Mouse (Mus musculus): ENCODE data around the gene Mapkap1. TPM values are rescaled to one million over a fixed set of nuclear protein-coding genes. Genes with fewer than 3 reads are reported as not detected.

Mapkap1 gene
- polyA plus RNA-seq, 1 experiment from 2014 or later, result 38.3 TPM

DNA sequence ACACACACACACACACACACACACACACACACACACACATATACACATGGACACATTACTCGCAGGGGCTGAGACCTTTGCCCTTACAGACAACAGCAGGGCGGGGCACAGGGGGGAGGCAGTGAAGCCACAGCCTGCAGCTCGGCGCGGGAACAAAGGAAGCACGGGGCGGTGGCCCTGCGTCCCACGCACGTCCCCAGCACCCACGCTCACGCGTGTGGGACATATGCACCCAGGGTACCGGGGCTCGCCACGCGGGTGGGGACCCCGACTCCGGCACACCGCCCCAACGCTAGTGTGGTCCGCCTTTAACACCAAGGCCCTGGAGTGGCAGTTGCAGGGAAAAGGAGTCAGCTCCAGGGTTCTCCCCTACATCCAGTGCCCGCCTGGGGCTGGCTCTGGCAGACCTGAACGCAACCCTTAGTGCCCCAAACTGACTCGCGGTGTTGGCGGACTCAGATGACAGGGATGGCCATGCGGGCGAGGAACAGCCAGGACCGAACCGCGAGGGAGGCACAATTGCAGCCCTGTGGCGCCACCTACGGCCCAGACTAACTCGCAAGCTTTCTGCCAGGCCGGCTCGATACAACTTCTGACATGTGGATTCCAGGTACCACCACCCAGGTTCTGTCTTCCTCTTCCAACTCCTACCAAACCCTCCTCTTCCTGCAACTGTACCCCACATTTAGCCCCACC lies 232.5 kb downstream of the Mapkap1 start:
- no peak overlapping the region for H3K27ac ChIP-seq
- H3K9me3 ChIP-seq (replicated peaks), result no peaks in the 10 kb centered on the region
- peak overlapping the region; percentile 83 for H3K4me2 ChIP-seq
- H3K36me3 ChIP-seq, result no peaks in the 10 kb centered on the region
- WGBS (ENCODE audit: insufficient replicate concordance), result 20% methylated on average over 37 of the region's 37 CpGs
- H3K27me3 ChIP-seq, result no peaks in the 10 kb centered on the region
- DNase-seq (peak; percentile 68), ATAC-seq (ENCODE audit: low read depth) (peak; percentile 51; the same call in 1 of the 2 replicates)
- peak overlapping the region; percentile 69 for H3K9ac ChIP-seq
- H3K4me1 ChIP-seq (replicated peaks), result peaks cover 17% of the 10 kb centered on the region
- peak overlapping the region; percentile 55 for H3K4me3 ChIP-seq (replicated peaks)

DNA sequence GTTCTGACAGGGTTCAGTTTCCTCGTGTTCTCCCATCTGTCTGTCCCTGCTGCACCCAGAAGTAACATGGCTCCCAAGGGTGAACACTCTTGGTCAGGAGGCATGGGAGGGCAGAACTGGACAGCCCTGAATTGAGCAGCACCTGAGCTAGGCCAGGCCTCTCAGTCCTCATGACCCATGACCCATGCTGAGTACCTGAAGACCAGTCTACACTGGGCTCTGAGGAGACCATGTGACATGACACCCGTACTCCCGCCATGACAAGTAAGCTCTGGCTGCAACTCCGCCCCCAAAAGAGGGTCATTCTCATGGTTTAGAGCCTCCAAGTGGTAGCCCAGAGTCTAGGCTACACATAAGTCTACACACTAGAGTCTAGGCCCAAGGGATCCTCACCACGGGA lies 233.2 kb downstream of the Mapkap1 start:
- H3K4me3 ChIP-seq (replicated peaks), result no peak overlapping the region
- ATAC-seq (ENCODE audit: low read depth) (no peak), DNase-seq (no peak)
- H3K27me3 ChIP-seq, result no peaks in the 10 kb centered on the region
- H3K4me1 ChIP-seq (replicated peaks), result peaks cover 21% of the 10 kb centered on the region
- 49% methylated on average over 5 of the region's 5 CpGs for WGBS (ENCODE audit: insufficient replicate concordance)
- no peak overlapping the region for H3K27ac ChIP-seq
- no peak overlapping the region for H3K9ac ChIP-seq
- H3K9me3 ChIP-seq (replicated peaks), result no peaks in the 10 kb centered on the region
- peak overlapping the region; percentile 83; the same call in 1 of the 2 replicates for H3K4me2 ChIP-seq
- H3K36me3 ChIP-seq, result no peaks in the 10 kb centered on the region

DNA sequence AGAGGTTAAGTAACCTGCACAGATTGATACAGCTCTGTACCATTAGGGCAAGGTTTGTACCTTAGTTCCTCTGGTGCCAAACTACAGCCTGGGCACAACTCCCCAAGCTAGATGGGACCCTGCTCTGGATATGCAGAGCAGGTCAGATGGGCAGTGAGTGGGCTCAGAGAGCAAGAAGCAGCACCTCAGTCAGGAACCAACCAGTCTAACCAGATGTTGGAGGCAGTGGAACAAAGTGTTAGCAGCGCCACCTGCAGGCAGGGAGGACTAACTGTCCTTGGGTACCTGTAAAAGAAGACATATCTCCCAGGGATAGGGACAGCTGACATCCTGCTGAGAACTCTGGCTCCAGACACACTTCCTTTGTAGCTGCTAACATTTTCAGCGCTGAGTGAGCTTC lies 235.8 kb downstream of the Mapkap1 start:
- Histone ChIP-seq H3K4me2 (no peak overlapping the region), H3K9me3 (replicated peaks) (no peaks in the 10 kb centered on the region), H3K36me3 (no peaks in the 10 kb centered on the region), H3K27ac (no peak overlapping the region), H3K9ac (no peak overlapping the region), H3K4me1 (replicated peaks) (peaks cover 30% of the 10 kb centered on the region), H3K4me3 (replicated peaks) (no peak overlapping the region), H3K27me3 (no peaks in the 10 kb centered on the region)
- DNase-seq (peak; percentile 63), ATAC-seq (ENCODE audit: low read depth) (no peak)
- 28% methylated on average over 2 of the region's 2 CpGs for WGBS (ENCODE audit: insufficient replicate concordance)

DNA sequence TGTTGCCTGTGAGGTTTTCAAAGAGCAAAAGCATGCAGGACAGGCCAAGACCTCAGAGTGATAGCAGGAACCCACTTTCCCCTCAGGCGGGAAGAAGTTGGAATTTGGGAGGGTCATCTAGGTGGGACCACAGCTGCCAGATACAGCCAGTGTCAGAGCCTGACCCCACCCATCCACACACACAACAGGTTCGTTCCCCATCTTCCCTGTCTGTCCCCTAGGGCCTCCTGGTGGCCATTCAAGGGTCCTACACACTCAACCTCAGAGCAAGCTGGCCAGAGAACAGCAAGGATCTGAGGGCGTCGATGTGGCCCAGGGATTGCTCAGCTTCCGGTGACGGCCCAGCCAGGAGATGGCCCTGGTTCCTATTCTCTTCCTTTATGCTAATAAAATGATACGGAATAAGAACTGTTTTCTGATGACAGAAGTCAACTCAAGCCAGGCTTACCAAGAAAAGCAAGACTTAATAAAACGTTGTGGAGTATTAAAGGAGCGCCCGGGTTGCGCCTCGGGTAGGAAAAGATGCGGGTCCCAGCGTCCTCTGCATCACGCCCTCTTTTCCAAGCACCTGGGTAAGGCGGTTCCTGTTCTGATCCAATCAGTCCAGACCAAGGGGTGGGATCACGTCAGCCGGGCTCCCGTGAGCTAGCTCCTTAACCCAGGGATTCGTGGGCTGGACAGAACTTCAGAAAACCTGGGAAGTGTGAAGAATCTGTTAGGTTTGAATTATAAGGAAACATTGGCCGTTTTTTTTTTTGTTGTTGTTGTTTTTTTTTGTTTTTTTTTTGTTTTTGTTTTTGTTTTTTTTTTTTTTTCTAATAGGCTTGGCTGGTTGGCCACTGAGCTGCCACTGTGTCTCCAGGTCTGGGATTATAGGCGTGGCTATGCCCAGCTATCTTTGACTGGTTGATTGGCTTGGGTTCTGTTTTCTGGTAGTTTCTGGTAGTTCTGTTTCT lies 238.3 kb downstream of the Mapkap1 start:
- Histone ChIP-seq H3K4me2 (peak overlapping the region; percentile 90), H3K4me3 (replicated peaks) (no peak overlapping the region), H3K36me3 (no peaks in the 10 kb centered on the region), H3K27ac (no peak overlapping the region), H3K9ac (no peak overlapping the region), H3K27me3 (no peaks in the 10 kb centered on the region), H3K4me1 (replicated peaks) (peaks cover 25% of the 10 kb centered on the region), H3K9me3 (replicated peaks) (no peaks in the 10 kb centered on the region)
- ATAC-seq (ENCODE audit: low read depth) (no peak), DNase-seq (peak; percentile 48)
- 36% methylated on average over 22 of the region's 22 CpGs for WGBS (ENCODE audit: insufficient replicate concordance)

DNA sequence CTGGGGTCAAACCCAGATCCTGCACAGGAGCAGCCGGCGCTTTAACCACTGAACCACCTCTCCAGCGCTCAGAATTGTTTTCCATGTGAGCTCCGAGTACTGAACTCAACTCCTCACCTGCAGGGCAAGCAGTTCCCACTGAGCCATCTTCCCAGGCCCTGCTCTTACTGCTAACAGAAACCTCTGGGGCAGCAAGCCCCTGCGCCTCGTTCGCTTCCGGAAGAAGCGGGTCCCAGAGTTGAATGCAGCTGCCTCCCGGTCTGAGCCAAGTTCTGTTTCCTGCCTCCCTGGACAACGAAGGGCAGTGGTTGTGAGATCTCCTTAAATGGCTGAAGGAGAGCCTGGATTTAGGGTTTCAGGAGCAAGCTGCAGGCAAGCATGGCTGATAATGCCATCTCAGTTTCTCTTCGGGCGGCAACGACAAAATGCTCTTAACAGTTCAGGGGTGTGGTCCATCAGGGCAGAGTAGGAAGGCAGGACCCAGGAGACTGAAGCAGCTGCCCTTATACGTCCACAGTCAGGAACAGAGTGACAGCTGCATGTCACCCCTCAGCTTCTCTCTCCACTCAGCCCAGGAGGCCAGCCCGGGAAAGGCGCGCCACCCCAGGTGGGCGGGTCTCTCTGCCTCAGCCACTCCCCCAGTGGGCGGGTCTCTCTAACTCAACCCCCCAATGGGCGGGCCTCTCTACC lies 239.4 kb downstream of the Mapkap1 start:
- peak; percentile 97 for ATAC-seq (ENCODE audit: low read depth)
- peak overlapping the region; percentile 65 for H3K4me3 ChIP-seq (replicated peaks)
- WGBS (ENCODE audit: insufficient replicate concordance), result 5% methylated on average over 21 of the region's 21 CpGs
- peaks cover 25% of the 10 kb centered on the region for H3K4me1 ChIP-seq (replicated peaks)
- H3K9ac ChIP-seq, result peak overlapping the region; percentile 68
- H3K36me3 ChIP-seq, result no peaks in the 10 kb centered on the region
- no peaks in the 10 kb centered on the region for H3K9me3 ChIP-seq (replicated peaks)
- peak overlapping the region; percentile 90 for H3K4me2 ChIP-seq
- peak; percentile 87 for DNase-seq
- H3K27me3 ChIP-seq, result no peaks in the 10 kb centered on the region
- peak overlapping the region; percentile 55; the same call in 1 of the 2 replicates for H3K27ac ChIP-seq

DNA sequence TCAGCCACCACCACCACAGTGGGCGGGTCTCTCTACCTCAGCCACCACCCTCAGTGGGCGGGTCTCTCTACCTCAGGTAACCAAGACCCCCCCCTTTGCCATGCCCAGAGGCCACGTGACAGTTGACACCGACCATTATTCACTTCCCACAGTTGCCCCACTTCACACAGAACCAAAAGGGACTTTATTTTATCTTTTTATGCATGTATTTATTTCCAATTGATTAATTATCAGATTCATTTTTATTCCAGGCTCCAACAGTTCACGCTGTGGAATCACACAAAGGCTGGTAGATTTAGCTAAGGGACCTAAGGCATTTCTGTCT lies 239.9 kb downstream of the Mapkap1 start:
- WGBS (ENCODE audit: insufficient replicate concordance), result 7% methylated on average over 5 of the region's 5 CpGs
- peaks cover 25% of the 10 kb centered on the region for H3K4me1 ChIP-seq (replicated peaks)
- H3K27me3 ChIP-seq, result no peaks in the 10 kb centered on the region
- DNase-seq (no peak), ATAC-seq (ENCODE audit: low read depth) (no peak)
- H3K9me3 ChIP-seq (replicated peaks), result no peaks in the 10 kb centered on the region
- H3K4me3 ChIP-seq (replicated peaks), result peak overlapping the region; percentile 65
- no peaks in the 10 kb centered on the region for H3K36me3 ChIP-seq
- no peak overlapping the region for H3K27ac ChIP-seq
- H3K9ac ChIP-seq, result no peak overlapping the region
- peak overlapping the region; percentile 90 for H3K4me2 ChIP-seq

DNA sequence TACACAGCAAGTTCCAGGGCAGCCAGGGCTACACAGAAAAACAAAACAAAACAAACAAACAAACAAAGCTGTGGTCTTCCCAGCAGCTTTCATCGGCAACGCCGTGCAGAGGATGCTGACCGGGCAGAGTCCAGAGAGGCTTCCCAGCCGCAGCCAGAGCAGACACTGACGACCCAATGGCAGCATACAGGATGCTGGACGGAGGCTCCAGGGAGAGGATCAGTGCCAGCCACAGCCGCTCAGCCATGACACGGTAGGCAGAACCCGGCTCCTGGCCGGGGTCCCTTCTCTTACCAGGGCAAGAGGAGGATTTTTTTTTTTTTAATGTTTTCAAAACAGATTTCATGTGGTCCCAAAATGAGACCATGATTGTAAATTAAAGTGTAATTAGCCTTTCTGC lies 240.8 kb downstream of the Mapkap1 start:
- ATAC-seq (ENCODE audit: low read depth) (no peak), DNase-seq (no peak)
- Histone ChIP-seq H3K36me3 (no peaks in the 10 kb centered on the region), H3K9ac (no peak overlapping the region), H3K9me3 (replicated peaks) (no peaks in the 10 kb centered on the region), H3K4me2 (no peak overlapping the region), H3K27ac (no peak overlapping the region), H3K4me1 (replicated peaks) (peaks cover 25% of the 10 kb centered on the region), H3K4me3 (replicated peaks) (no peak overlapping the region), H3K27me3 (no peaks in the 10 kb centered on the region)
- WGBS (ENCODE audit: insufficient replicate concordance), result 67% methylated on average over 11 of the region's 11 CpGs

DNA sequence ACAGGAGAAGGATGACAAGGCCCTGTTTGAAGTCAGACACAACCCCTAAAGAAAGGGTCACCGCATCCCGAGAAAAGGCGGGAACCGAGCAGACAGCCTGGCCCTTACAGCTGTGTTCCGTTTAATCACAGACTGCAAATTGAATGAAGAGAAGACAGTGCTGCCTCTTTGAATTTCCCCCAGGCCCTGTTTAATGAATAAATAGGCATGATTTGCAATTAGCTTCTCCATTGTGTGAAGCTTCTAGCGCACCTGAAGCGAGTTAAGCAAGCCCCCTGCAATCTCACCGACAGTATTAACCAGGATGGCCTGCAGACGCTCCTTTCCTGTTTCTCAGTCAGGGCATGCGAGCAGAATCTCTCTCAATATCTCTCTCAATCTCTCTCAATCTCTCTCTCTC lies 261.2 kb downstream of the Mapkap1 start:
- H3K9me3 ChIP-seq (replicated peaks), result no peaks in the 10 kb centered on the region
- H3K27ac ChIP-seq, result no peak overlapping the region
- peaks cover 21% of the 10 kb centered on the region for H3K27me3 ChIP-seq
- H3K36me3 ChIP-seq, result no peaks in the 10 kb centered on the region
- ATAC-seq (ENCODE audit: low read depth) (no peak), DNase-seq (no peak)
- WGBS (ENCODE audit: insufficient replicate concordance), result 51% methylated on average over 10 of the region's 10 CpGs
- no peak overlapping the region for H3K4me3 ChIP-seq (replicated peaks)
- no peak overlapping the region for H3K9ac ChIP-seq
- H3K4me1 ChIP-seq (replicated peaks), result peaks cover 23% of the 10 kb centered on the region
- H3K4me2 ChIP-seq, result no peak overlapping the region

DNA sequence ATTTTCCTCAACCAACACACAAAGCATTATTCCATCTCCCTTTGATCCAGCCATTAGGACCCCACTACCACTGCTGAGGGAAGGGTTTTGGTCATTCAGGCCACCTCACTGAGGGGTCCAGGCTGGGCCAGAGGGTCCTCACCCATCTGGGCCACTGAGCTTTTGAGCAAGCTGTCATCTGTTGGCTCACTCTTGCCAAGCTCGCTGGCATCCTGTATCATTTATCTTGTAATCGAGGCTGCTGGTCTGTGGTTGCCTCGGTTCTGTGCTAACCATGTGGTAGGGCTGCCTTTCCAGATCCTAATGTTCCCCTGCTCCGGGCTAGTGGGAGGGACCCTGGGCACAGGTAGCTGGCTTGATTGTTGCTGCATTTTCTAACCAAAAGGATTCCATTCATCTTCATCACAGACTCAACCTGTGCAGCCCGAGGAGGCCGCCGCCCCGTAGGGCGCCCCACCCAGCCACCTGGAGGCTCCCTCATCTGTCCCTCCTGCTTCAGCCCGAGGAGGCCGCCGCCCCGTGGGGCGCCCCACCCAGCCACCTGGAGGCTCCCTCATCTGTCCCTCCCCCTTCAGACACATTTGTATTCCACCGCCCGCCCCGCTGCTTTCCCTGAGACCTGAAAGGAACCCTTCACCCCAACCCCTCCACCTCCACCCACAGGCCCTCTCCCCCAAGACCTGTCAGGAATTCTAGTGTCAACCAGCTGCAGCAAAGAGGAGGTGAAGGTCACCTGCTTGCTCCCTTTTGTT lies 262.0 kb downstream of the Mapkap1 start:
- H3K9me3 ChIP-seq (replicated peaks), result no peaks in the 10 kb centered on the region
- peaks cover 21% of the 10 kb centered on the region for H3K27me3 ChIP-seq
- H3K36me3 ChIP-seq, result no peaks in the 10 kb centered on the region
- H3K4me1 ChIP-seq (replicated peaks), result peaks cover 23% of the 10 kb centered on the region
- 40% methylated on average over 17 of the region's 17 CpGs for WGBS (ENCODE audit: insufficient replicate concordance)
- DNase-seq (no peak), ATAC-seq (ENCODE audit: low read depth) (no peak)
- H3K4me3 ChIP-seq (replicated peaks), result no peak overlapping the region
- H3K27ac ChIP-seq, result no peak overlapping the region
- no peak overlapping the region for H3K4me2 ChIP-seq
- no peak overlapping the region; the same call in 1 of the 2 replicates for H3K9ac ChIP-seq

DNA sequence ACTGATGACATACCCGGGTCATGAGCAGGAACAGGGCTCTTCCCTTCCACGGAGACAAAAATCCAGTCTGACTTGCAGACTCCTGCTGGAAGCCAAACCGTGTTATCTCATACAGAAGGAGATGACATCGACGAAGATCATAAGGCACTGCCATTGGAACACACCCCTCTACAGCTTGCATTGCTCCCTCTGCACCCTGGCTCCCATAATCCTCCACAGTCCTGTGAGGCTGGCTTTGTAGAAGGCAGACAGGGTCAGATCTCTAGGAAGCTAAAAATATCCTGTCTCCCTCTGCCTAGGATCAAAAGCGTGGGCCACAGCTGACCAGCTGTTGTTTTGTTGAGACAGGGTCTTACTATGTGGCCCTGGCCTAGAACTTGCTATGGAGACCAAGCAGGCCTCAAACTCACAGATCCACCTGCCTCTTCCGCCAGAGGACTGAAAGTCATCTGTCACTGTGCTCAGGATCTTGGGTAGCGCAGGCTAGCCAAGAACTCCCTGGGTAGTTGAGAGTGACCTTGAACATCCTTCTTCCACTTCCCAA lies 262.7 kb downstream of the Mapkap1 start:
- Histone ChIP-seq H3K36me3 (0 out of 2 replicates have a peak, but pooled peaks cover 5% of the 10 kb centered on the region), H3K9ac (no peak overlapping the region; the same call in 1 of the 2 replicates), H3K9me3 (replicated peaks) (no peaks in the 10 kb centered on the region), H3K4me3 (replicated peaks) (no peak overlapping the region), H3K27me3 (peaks cover 21% of the 10 kb centered on the region), H3K4me2 (no peak overlapping the region), H3K4me1 (replicated peaks) (peaks cover 23% of the 10 kb centered on the region), H3K27ac (no peak overlapping the region)
- ATAC-seq (ENCODE audit: low read depth) (no peak), DNase-seq (no peak)
- WGBS (ENCODE audit: insufficient replicate concordance), result 49% methylated on average over 8 of the region's 8 CpGs

Measured in liver, embryonic 13.5 days (tissue).